Mouse (Mus musculus) megakaryocyte-erythroid progenitor cell, adult 5-6 weeks (primary cell): Measurements from ENCODE around the gene Baat. TPM values are rescaled to one million over a fixed set of nuclear protein-coding genes. Genes with fewer than 3 reads are reported as not detected.

Experiments
- total RNA-seq, 2 experiments: library from RNA; stranded (forward) in 1 of 2; stranded (reverse) in 1 of 2; fragments of 200-1000, 215-1000 nt in 1 of 2; fragments of >200 nt in 1 of 2; fragmentation: Nextera tagmentation in 1 of 2; gene quantifications; 2 replicates each; pipeline ENCODE4 v1.2.3; 2014 to 2017

Gene Baat
- total RNA-seq, 2 experiments from 2014 or later: not detected

Other genes starting within 250 kb of the Baat start
- gene Acnat2, start 98.4 kb downstream of the Baat start, total RNA-seq (2014; fragmentation: Nextera tagmentation): 1.7 TPM in 1 of 2 replicates, not detected in the other
- not detected in 2 replicates for gene Acnat2, start 98.4 kb downstream of the Baat start, total RNA-seq (2017)
- gene Acnat1, start 32.6 kb downstream of the Baat start, total RNA-seq (2014; fragmentation: Nextera tagmentation): 0.72 TPM in 1 of 2 replicates, not detected in the other
- not detected in 2 replicates for gene Acnat1, start 32.6 kb downstream of the Baat start, total RNA-seq (2017)
- gene Mrpl50, start 14.5 kb upstream of the Baat start, total RNA-seq (2014; fragmentation: Nextera tagmentation): 61.2 and 68.9 TPM in 2 replicates
- gene Mrpl50, start 14.5 kb upstream of the Baat start, total RNA-seq (2017): 52.4 and 72.4 TPM in 2 replicates
- gene Zfp189, start 14.6 kb upstream of the Baat start, total RNA-seq (2014; fragmentation: Nextera tagmentation): 10.4 and 10.8 TPM in 2 replicates
- gene Zfp189, start 14.6 kb upstream of the Baat start, total RNA-seq (2017): 7.3 and 11.8 TPM in 2 replicates
- gene Aldob, start 43.0 kb upstream of the Baat start, total RNA-seq (2014; fragmentation: Nextera tagmentation): 0.30 TPM in 1 of 2 replicates, not detected in the other
- not detected in 2 replicates for gene Aldob, start 43.0 kb upstream of the Baat start, total RNA-seq (2017)
- gene Tmem246, start 91.3 kb upstream of the Baat start, total RNA-seq (2014; fragmentation: Nextera tagmentation): 1.7 and 2.1 TPM in 2 replicates
- 3.0 and 3.3 TPM in 2 replicates for gene Tmem246, start 91.3 kb upstream of the Baat start, total RNA-seq (2017)
- gene Rnf20, start 125.4 kb upstream of the Baat start, total RNA-seq (2014; fragmentation: Nextera tagmentation): 62.2 and 66.1 TPM in 2 replicates
- gene Rnf20, start 125.4 kb upstream of the Baat start, total RNA-seq (2017): 153 and 170 TPM in 2 replicates
- not detected in 2 replicates for gene Ppp3r2, start 175.5 kb upstream of the Baat start, total RNA-seq (2014; fragmentation: Nextera tagmentation)
- gene Ppp3r2, start 175.5 kb upstream of the Baat start, total RNA-seq (2017): not detected in 2 replicates